Mouse (Mus musculus) stomach, embryonic 14.5 days (tissue): ENCODE measurements around the gene Mfsd1. TPM values are rescaled to one million over a fixed set of nuclear protein-coding genes. Genes with fewer than 3 reads are reported as not detected.

Experiments
- ATAC-seq: fragments of 200-750 bp; cut with Nextera tagmentation; 2 replicates; pipeline ENCODE4 v1.8.0; 2017; ENCODE audit warnings: low read depth, moderate TSS enrichment; ENCODE audit not compliant: insufficient number of reproducible peaks, insufficient read depth, low FRiP score
- H3K27ac ChIP-seq: fragments of 300-500 bp; sonication (generic); 2 replicates; pipeline ENCODE4 v1.5.1; 2014; ENCODE audit warnings: mild to moderate bottlenecking, low read length, moderate library complexity, mixed read lengths
- H3K27me3 ChIP-seq: fragments of 300-500 bp; sonication (generic); 2 replicates; pipeline ENCODE4 v1.6.1; 2014; ENCODE audit warnings: low read length, control low read depth, mixed read lengths; ENCODE audit not compliant: control insufficient read depth, insufficient read depth
- H3K36me3 ChIP-seq: fragments of 300-500 bp; sonication (generic); 2 replicates; pipeline ENCODE4 v1.6.1; 2014; ENCODE audit warnings: mild to moderate bottlenecking, control low read depth, low read length, moderate library complexity, mixed read lengths; ENCODE audit not compliant: control insufficient read depth, insufficient read depth
- H3K4me1 ChIP-seq: fragments of 300-500 bp; sonication (generic); 2 replicates; pipeline ENCODE4 v1.6.1; 2014; ENCODE audit warnings: low read length, control low read depth, mixed read lengths; ENCODE audit not compliant: control insufficient read depth, insufficient read depth
- H3K4me2 ChIP-seq: fragments of 300-500 bp; sonication (generic); replicated peaks from 2 replicates; pipeline ENCODE4 v1.6.1; 2014; ENCODE audit warnings: low read depth, low read length, control low read depth
- H3K4me3 ChIP-seq: fragments of 300-500 bp; sonication (generic); 2 replicates; pipeline ENCODE4 v1.5.1; 2014; ENCODE audit warnings: low read depth, low read length, control low read depth
- H3K9ac ChIP-seq: fragments of 300-500 bp; sonication (generic); replicated peaks from 2 replicates; pipeline ENCODE4 v1.6.1; 2014; ENCODE audit warnings: low read depth, mild to moderate bottlenecking, control low read depth, low read length, moderate library complexity, mixed read lengths
- H3K9me3 ChIP-seq: fragments of 300-500 bp; sonication (generic); 2 replicates; pipeline ENCODE4 v1.6.1; 2016; ENCODE audit warnings: low read depth, low read length, control low read depth; ENCODE audit not compliant: control insufficient read depth
- WGBS: fragments of 180-500 bp; shearing (Covaris S2); extraction: QIAGEN DNeasy Blood & Tissue Kit; methylation state at CpG from one replicate; pipeline ENCODE4 v1.1.7; 2014; 5-methylcytosine and 5-hydroxymethylcytosine counted together
- polyA plus RNA-seq: library from polyadenylated mRNA; unstranded; fragments of >200 nt; fragmentation: Nextera tagmentation; extraction: Ambion mirVana; gene quantifications from 2 replicates; pipeline ENCODE4 v1.2.1, GENCODE M21; 2014

The Mfsd1 gene
- polyA plus RNA-seq = 48.8 and 53.5 TPM in 2 replicates

DNA sequence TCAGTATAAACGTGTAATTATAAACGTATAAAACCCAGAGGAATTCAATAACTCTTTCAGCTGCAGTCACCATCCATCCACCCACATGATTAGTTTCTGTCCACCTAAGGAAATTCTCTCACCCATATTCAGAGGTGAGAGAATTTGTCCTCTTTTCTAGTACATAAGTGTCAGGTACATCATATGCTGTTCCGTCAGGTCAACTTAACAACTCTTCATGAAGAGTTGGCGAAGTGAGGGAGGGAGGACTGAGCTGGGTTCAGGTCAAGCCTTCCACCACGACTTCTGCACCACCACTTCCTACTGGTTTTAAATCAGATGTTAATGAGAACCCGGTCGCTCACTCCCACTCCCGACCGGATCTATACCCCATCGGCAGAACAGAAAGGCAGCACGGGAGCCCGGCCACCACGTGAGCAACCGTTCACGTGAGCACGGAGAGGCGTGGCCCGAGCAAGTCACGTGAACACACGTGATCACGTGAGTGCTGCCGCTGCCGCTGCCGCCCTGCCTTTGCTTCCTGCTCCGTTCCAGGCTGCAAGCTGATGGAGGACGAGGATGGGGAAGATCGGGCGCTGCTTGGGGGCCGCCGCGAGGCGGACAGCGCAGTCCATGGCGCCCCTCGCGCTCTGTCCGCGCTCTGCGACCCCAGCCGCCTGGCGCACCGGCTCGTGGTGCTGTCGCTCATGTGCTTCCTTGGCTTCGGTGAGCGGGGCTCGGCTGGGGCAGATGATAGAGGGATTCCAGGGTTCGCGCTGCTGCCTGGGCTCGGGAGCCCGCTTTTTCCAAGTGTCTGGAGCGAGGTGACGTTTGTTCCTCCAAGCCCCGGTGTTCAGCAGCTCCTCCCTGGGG, at the start of gene Mfsd1:
Gene Mfsd1, plus strand, starts transcription at position 469 of the 852 bp plus-strand sequence.
- Histone ChIP-seq H3K9me3 (no peaks in the 10 kb centered on the region), H3K9ac (peak within 1 kb of the TSS; percentile 57; the same call in 1 of the 2 replicates), H3K27ac (peak within 1 kb of the TSS; percentile 48; the same call in 1 of the 2 replicates), H3K4me2 (peak within 1 kb of the TSS; percentile 83), H3K27me3 (no peaks in the 10 kb centered on the region), H3K36me3 (peaks cover 9% of the 10 kb centered on the region; the same call in 1 of the 2 replicates), H3K4me1 (no peaks in the 10 kb centered on the region), H3K4me3 (peak within 1 kb of the TSS; percentile 84)
- ATAC-seq = peak; percentile 88
- whole genome bisulfite sequencing = 5% methylated on average over 54 of the region's 54 CpGs

DNA sequence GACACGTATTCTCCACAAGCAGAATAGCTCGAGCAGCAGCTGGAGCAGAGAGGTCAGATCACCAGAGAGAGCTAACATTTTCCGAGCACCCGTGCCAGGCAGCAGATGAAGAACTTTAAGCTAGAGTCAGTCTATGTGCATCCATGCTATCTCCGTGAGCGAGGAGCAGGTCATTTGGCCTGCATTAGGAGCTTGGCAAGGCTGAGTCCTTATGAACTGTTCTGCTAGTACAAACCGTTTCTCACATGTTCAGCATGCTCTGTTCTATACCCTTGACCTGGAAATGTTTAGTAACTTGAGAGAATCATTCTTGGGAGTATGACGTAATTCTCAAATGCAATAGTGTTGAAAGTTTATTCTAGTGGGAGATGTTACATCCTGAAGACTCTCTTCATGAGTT, 38.9 kb upstream of the Mfsd1 start:
- Histone ChIP-seq H3K36me3 (no peaks in the 10 kb centered on the region), H3K4me3 (no peak overlapping the region), H3K27ac (no peak overlapping the region), H3K4me2 (no peak overlapping the region), H3K27me3 (no peaks in the 10 kb centered on the region), H3K4me1 (no peaks in the 10 kb centered on the region), H3K9me3 (no peaks in the 10 kb centered on the region), H3K9ac (no peak overlapping the region)
- 61% methylated on average over 8 of the region's 8 CpGs for WGBS
- no peak for ATAC-seq

DNA sequence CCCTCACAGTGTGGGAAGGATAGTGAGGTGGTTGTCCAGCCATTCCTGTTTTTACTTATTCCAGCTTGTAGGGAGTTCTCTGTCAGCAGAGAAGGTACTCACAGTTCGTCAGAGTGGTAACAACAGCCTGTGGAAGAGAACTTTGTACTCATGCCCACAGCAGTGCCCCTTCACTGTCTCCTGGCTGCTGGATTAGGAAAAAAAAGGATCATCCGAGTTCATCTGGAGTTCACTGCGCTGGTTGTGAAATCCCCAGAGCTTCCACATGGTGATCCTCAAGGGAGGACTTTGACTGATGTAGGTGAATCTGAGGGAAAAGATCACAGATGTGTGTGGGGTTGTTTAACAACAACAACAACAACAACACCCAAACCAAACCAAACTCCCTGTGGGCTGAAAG, 31.3 kb upstream of the Mfsd1 start:
- ATAC-seq = no peak
- H3K9me3 ChIP-seq = no peaks in the 10 kb centered on the region
- 48% methylated on average over 3 of the region's 3 CpGs for WGBS

DNA sequence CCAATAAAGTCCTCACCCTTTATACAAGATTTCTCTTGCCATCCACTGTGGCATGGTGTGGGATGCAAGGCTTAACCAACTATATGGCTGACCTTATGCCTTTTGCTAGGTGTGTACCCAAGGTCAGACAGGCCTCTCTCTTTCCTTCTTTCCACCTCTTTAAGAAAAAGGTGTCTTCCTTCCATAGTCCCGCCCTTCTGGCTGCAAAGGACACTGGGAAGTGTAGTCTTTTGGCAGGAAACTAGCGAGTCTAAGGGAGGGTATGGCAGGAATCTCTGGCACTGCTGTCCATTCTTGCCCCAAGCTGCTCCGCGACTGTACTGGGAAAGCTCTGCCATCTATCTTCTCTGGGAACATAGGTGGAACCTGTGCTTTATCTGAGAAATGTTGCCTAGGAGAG, 29.3 kb upstream of the Mfsd1 start:
- no peak overlapping the region for H3K4me2 ChIP-seq
- no peak for ATAC-seq

More for the DNA sequence above, 31.3 kb upstream of the Mfsd1 start:
- Histone ChIP-seq H3K27me3 (no peaks in the 10 kb centered on the region), H3K4me3 (no peak overlapping the region), H3K9ac (no peak overlapping the region), H3K4me1 (no peaks in the 10 kb centered on the region), H3K27ac (no peak overlapping the region), H3K4me2 (no peak overlapping the region), H3K36me3 (no peaks in the 10 kb centered on the region)

DNA sequence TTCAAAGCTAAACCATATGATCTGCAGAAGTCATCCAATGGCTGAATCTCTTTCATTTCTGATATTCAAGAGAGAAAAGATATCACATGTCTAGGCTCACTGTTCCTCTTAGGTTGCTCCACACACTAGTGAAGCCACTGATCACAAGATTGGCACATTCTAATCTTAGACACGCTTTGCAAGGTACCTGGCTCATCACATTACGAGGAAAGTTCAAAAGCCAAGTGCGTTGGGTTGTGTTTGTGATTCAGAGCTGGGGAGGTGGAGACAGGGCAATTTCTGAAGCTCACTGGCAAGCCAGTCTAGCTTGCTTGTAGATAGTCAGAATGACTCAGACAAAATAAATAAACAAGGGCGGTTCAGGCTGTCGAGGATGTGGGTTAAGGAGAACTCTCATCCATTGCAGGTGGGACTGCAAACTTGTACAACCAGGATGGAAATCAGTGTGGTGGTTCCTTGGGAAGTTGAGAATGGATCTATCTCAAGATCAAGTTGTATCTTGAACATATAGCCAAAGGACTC, 28.6 kb upstream of the Mfsd1 start:
- no peak for ATAC-seq
- no peaks in the 10 kb centered on the region for H3K9me3 ChIP-seq
- no peaks in the 10 kb centered on the region for H3K4me1 ChIP-seq
- 67% methylated on average over 5 of the region's 5 CpGs for WGBS
- no peaks in the 10 kb centered on the region for H3K36me3 ChIP-seq
- H3K9ac ChIP-seq = no peak overlapping the region
- no peaks in the 10 kb centered on the region for H3K27me3 ChIP-seq
- H3K4me2 ChIP-seq = no peak overlapping the region
- no peak overlapping the region for H3K27ac ChIP-seq
- H3K4me3 ChIP-seq = no peak overlapping the region

More for the DNA sequence above, 29.3 kb upstream of the Mfsd1 start:
- H3K27ac ChIP-seq = no peak overlapping the region
- no peaks in the 10 kb centered on the region for H3K36me3 ChIP-seq
- no peaks in the 10 kb centered on the region for H3K27me3 ChIP-seq
- no peak overlapping the region for H3K9ac ChIP-seq
- no peaks in the 10 kb centered on the region for H3K4me1 ChIP-seq
- no peak overlapping the region for H3K4me3 ChIP-seq
- no peaks in the 10 kb centered on the region for H3K9me3 ChIP-seq
- WGBS = 47% methylated on average over 4 of the region's 4 CpGs

DNA sequence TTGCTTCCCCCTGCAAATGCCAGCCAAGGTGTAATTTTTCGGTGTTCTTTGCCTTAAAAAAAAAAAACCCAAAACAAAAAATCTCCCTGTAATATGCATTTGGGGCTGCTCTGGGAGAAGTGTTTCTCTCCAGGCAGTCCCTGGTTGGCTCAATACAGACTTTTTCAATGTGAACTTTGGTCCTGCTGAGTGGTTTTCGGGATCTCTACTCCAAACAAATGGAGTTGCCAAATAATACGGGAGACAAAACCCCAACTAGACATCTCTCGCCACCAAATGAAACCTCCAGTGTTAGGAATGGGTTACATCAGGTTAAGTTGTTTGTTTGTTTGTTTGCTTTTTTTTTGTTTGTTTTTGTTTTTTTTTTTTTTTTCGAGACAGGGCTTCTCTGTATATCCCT, 27.3 kb upstream of the Mfsd1 start:
- ATAC-seq = no peak
- no peaks in the 10 kb centered on the region for H3K27me3 ChIP-seq
- H3K4me2 ChIP-seq = no peak overlapping the region
- no peaks in the 10 kb centered on the region for H3K9me3 ChIP-seq
- H3K4me1 ChIP-seq = no peaks in the 10 kb centered on the region
- no peak overlapping the region for H3K4me3 ChIP-seq
- no peak overlapping the region for H3K27ac ChIP-seq
- H3K36me3 ChIP-seq = no peaks in the 10 kb centered on the region
- H3K9ac ChIP-seq = no peak overlapping the region
- 82% methylated on average over 5 of the region's 5 CpGs for WGBS

DNA sequence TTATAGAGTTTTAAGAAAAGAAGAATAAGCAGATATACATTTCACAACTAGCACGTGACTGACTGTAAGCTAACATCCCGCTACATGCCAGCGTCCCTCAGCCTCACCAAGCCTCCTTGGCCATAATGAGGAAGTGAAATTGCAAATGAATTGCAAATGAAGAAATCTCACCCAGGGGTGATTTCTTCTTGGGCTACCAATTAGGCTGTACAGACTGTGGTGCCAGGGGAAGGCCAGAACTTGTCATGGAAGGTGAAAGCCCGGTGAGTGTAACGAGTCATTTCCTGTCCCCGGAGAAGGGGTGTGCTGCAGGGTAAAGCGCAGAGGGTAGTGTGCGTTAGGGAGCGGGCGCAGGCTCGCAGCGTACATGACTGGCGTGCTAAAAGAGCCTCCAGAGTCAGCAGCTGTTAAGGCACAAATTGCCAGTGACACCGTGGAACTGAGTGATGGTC, 25.3 kb upstream of the Mfsd1 start:
- Histone ChIP-seq H3K9me3 (no peaks in the 10 kb centered on the region), H3K36me3 (no peaks in the 10 kb centered on the region), H3K4me1 (no peaks in the 10 kb centered on the region), H3K27ac (no peak overlapping the region), H3K9ac (no peak overlapping the region), H3K27me3 (no peaks in the 10 kb centered on the region), H3K4me3 (no peak overlapping the region), H3K4me2 (no peak overlapping the region; the same call in 1 of the 2 replicates)
- ATAC-seq = no peak
- WGBS = 46% methylated on average over 14 of the region's 14 CpGs

DNA sequence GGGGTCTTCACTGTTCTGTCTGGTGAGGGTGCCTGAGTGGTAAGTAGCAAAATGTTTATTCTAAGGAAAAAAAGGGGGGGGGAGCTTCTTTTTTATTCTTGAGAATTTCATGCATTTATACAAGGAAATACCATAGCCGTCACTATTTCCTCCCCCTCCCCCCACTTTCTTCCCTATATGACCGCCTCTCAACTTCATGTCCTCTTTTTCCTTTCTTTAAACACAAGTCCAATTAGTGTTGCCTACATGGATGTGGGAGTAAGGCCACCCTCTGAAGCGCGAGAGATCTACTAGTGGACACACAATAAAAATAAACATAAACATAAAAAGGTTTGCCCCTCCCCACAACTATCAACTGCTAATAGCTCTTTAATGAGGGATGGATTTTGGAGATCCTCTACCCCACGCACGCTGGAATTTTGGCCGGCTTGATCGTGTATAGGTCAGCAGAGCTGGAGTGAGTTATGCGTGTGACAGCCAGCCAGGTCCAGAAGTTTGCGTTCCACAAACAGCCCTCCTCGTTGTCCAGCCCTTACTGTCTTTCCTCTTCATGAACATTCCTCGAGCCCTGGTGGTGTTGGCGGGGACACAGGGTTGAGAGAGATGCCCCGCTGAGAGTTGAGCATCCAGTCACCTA, 24.7 kb upstream of the Mfsd1 start:
- H3K4me3 ChIP-seq = no peak overlapping the region
- H3K27me3 ChIP-seq = no peaks in the 10 kb centered on the region
- no peaks in the 10 kb centered on the region for H3K9me3 ChIP-seq
- no peak overlapping the region; the same call in 1 of the 2 replicates for H3K4me2 ChIP-seq
- WGBS = 74% methylated on average over 14 of the region's 14 CpGs
- H3K27ac ChIP-seq = no peak overlapping the region
- H3K36me3 ChIP-seq = no peaks in the 10 kb centered on the region
- H3K9ac ChIP-seq = no peak overlapping the region
- no peak for ATAC-seq
- H3K4me1 ChIP-seq = no peaks in the 10 kb centered on the region
